Mouse (Mus musculus) hindbrain, postnatal 0 days (tissue): Measurements from ENCODE around the gene Nthl1. TPM values are rescaled to one million over a fixed set of nuclear protein-coding genes. Genes with fewer than 3 reads are reported as not detected.
A peak's percentile ranks its signal among the peaks of the same experiment; 100 is the strongest.

Source experiments
- ATAC-seq: fragments of 200-750 bp; cut with Nextera tagmentation; 2 replicates; pipeline ENCODE4 v1.8.0; 2017; ENCODE audit warnings: mild to moderate bottlenecking, moderate TSS enrichment, moderate library complexity
- DNase-seq: peaks from one replicate; pipeline ENCODE4 v3.0.0-alpha.2; 2015; ENCODE audit warnings: low spot score
- H3K27ac ChIP-seq: fragments of 300-500 bp; sonication (generic); 2 replicates; pipeline ENCODE4 v1.5.1; 2014; ENCODE audit warnings: mild to moderate bottlenecking
- H3K27me3 ChIP-seq: fragments of 300-500 bp; sonication (generic); 2 replicates; pipeline ENCODE4 v1.6.1; 2014; ENCODE audit warnings: low read length, mixed read lengths; ENCODE audit not compliant: insufficient read depth
- H3K36me3 ChIP-seq: fragments of 300-500 bp; sonication (generic); 2 replicates; pipeline ENCODE4 v1.6.1; 2014; ENCODE audit warnings: low read length, mixed read lengths; ENCODE audit not compliant: insufficient read depth
- H3K4me1 ChIP-seq: fragments of 300-500 bp; sonication (generic); 2 replicates; pipeline ENCODE4 v1.6.1; 2014; ENCODE audit warnings: antibody characterized with exemption, low read length, mixed read lengths; ENCODE audit not compliant: insufficient read depth
- H3K4me2 ChIP-seq: fragments of 300-500 bp; sonication (generic); 2 replicates; pipeline ENCODE4 v1.6.1; 2014; ENCODE audit warnings: low read depth, mild to moderate bottlenecking, low read length, moderate library complexity, mixed read lengths
- H3K4me3 ChIP-seq: fragments of 300-500 bp; sonication (generic); 2 replicates; pipeline ENCODE4 v1.5.1; 2014; ENCODE audit warnings: low read length
- H3K9ac ChIP-seq: fragments of 300-500 bp; sonication (generic); replicated peaks from 2 replicates; pipeline ENCODE4 v1.6.1; 2014; ENCODE audit warnings: mild to moderate bottlenecking, low read length, moderate library complexity, mixed read lengths
- H3K9me3 ChIP-seq: fragments of 300-500 bp; sonication (generic); 2 replicates; pipeline ENCODE4 v1.6.1; 2016; ENCODE audit warnings: low read length, mixed read lengths
- CTCF ChIP-seq: IDR thresholded peaks from 2 replicates; pipeline ENCODE4 v1.5.1; 2016; ENCODE audit warnings: antibody characterized with exemption, control low read depth, low read depth
- WGBS: fragments of 180-500 bp; shearing (Covaris S2); extraction: QIAGEN DNeasy Blood & Tissue Kit; methylation state at CpG from one replicate; pipeline ENCODE4 v1.1.7; 2014; 5-methylcytosine and 5-hydroxymethylcytosine counted together
- polyA plus RNA-seq: library from polyadenylated mRNA; unstranded; fragments of >200 nt; fragmentation: Nextera tagmentation; extraction: Ambion mirVana; gene quantifications from 2 replicates; pipeline ENCODE4 v1.2.1, GENCODE M21; 2015
- total RNA-seq: library from RNA; depleted of rRNA; stranded (reverse); fragments of >200 nt; gene quantifications from 2 replicates; pipeline ENCODE4 v1.2.3, GENCODE M21; 2014

The Nthl1 gene
- total and polyA plus RNA-seq, 2 experiments from 2014 or later, result 4.2 to 7.2 TPM

GRCm38 (mm10) chr17:24600502-24600901, 32.0 kb upstream of the Nthl1 start:
- ATAC-seq (no peak), DNase-seq (no peak)
- Histone ChIP-seq H3K36me3 (peaks cover 84% of the 10 kb centered on the region), H3K4me1 (no peaks in the 10 kb centered on the region), H3K27ac (peak overlapping the region; percentile 41; the same call in 1 of the 2 replicates), H3K27me3 (no peaks in the 10 kb centered on the region), H3K9ac (no peak overlapping the region), H3K9me3 (no peaks in the 10 kb centered on the region), H3K4me2 (no peak overlapping the region), H3K4me3 (no peak overlapping the region)
- WGBS, result 81% methylated on average over 4 of the region's 4 CpGs
- no peak for TF ChIP-seq CTCF

- no peak for TF ChIP-seq CTCF
- WGBS, result 88% methylated on average over 8 of the region's 8 CpGs
- Histone ChIP-seq H3K4me1 (no peaks in the 10 kb centered on the region), H3K9ac (no peak overlapping the region), H3K9me3 (no peaks in the 10 kb centered on the region), H3K27me3 (no peaks in the 10 kb centered on the region), H3K4me3 (no peak overlapping the region), H3K4me2 (no peak overlapping the region), H3K27ac (no peak overlapping the region), H3K36me3 (peaks cover 84% of the 10 kb centered on the region)
- ATAC-seq (no peak), DNase-seq (no peak)
Observed at GRCm38 (mm10) chr17:24603961-24604360, 28.5 kb upstream of the Nthl1 start.

- Histone ChIP-seq H3K4me2 (no peak overlapping the region), H3K4me1 (no peaks in the 10 kb centered on the region), H3K36me3 (peaks cover 81% of the 10 kb centered on the region), H3K9ac (no peak overlapping the region), H3K4me3 (no peak overlapping the region), H3K27ac (no peak overlapping the region), H3K9me3 (no peaks in the 10 kb centered on the region), H3K27me3 (no peaks in the 10 kb centered on the region)
- WGBS, result 93% methylated on average over 3 of the region's 3 CpGs
- no peak for TF ChIP-seq CTCF
- ATAC-seq (no peak), DNase-seq (no peak)
Observed at GRCm38 (mm10) chr17:24604557-24604956, 27.9 kb upstream of the Nthl1 start.

GRCm38 (mm10) chr17:24608370-24608769, 24.1 kb upstream of the Nthl1 start:
- DNase-seq (no peak), ATAC-seq (no peak)
- Histone ChIP-seq H3K36me3 (peaks cover 64% of the 10 kb centered on the region), H3K4me1 (no peaks in the 10 kb centered on the region), H3K27me3 (no peaks in the 10 kb centered on the region), H3K27ac (no peak overlapping the region), H3K4me2 (no peak overlapping the region), H3K9me3 (no peaks in the 10 kb centered on the region), H3K9ac (no peak overlapping the region), H3K4me3 (no peak overlapping the region)
- WGBS, result 92% methylated on average over 4 of the region's 4 CpGs
- no peak for TF ChIP-seq CTCF

- TF ChIP-seq CTCF, result no peak
- no peak overlapping the region for H3K4me2 ChIP-seq
- no peaks in the 10 kb centered on the region for H3K9me3 ChIP-seq
- no peak for DNase-seq
- H3K4me1 ChIP-seq, result no peaks in the 10 kb centered on the region
- H3K27me3 ChIP-seq, result no peaks in the 10 kb centered on the region
- ATAC-seq, result no peak
- 96% methylated on average over 8 of the region's 8 CpGs for WGBS
- H3K27ac ChIP-seq, result no peak overlapping the region
- peaks cover 66% of the 10 kb centered on the region for H3K36me3 ChIP-seq
- no peak overlapping the region for H3K9ac ChIP-seq
- no peak overlapping the region for H3K4me3 ChIP-seq
Observed at GRCm38 (mm10) chr17:24608874-24609273, 23.6 kb upstream of the Nthl1 start.

GRCm38 (mm10) chr17:24610711-24611110, 21.8 kb upstream of the Nthl1 start:
- WGBS, result 96% methylated on average over 2 of the region's 2 CpGs
- Histone ChIP-seq H3K9ac (no peak overlapping the region), H3K4me2 (no peak overlapping the region), H3K9me3 (no peaks in the 10 kb centered on the region), H3K27me3 (no peaks in the 10 kb centered on the region), H3K36me3 (peaks cover 68% of the 10 kb centered on the region), H3K27ac (no peak overlapping the region), H3K4me1 (no peaks in the 10 kb centered on the region), H3K4me3 (no peak overlapping the region)
- no peak for ATAC-seq
- no peak for TF ChIP-seq CTCF
- no peak for DNase-seq

- Histone ChIP-seq H3K27ac (no peak overlapping the region), H3K36me3 (peaks cover 78% of the 10 kb centered on the region), H3K4me1 (no peaks in the 10 kb centered on the region), H3K4me3 (no peak overlapping the region), H3K4me2 (no peak overlapping the region), H3K9ac (no peak overlapping the region), H3K9me3 (no peaks in the 10 kb centered on the region), H3K27me3 (no peaks in the 10 kb centered on the region)
- DNase-seq (no peak), ATAC-seq (no peak)
- WGBS, result 86% methylated on average over 14 of the region's 14 CpGs
- no peak for TF ChIP-seq CTCF
Observed at GRCm38 (mm10) chr17:24617561-24618194, 14.8 kb upstream of the Nthl1 start.
